Mouse (Mus musculus): ENCODE measurements around the gene Zfhx3.

The Zfhx3 gene

DNA sequence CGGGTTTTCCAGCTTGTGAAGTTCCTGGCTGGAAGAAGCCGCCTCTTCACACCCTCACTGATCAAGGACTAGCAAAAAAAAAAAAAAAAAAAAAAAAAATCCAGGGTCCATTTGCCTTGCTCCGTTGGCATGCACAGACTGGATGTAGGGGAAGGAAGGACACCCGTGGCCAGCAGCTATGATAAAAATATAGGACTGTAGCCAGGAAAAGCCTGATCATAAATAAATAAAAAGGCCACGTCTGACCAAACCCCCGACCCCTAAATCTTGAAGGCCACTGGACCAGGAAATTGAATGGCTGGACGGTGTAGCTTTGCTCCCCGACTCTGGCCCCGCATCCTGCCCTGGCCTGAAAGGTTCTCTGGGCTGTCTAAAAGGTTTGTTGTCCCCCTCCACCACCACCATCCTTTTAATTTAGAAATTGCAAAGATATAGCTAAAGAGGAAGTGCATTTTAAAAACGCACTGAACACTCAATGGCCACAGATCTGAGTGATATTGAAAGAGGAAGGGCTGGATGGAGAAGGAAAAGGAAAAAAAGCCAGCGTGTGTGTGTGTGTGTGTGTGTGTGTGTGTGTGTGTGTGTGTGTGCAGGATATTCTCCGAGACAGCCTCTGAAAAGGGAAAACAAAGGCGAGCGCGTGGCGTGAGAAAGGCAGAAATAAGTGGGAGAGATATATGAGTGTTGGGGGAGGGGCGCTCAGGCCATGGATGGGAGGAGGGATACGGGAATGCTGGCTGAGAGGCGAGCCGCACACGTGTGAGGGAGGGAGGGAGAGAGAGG lies 749.2 kb downstream of the Zfhx3 start:
- peak; percentile 65 to 66 for DNase-seq

DNA sequence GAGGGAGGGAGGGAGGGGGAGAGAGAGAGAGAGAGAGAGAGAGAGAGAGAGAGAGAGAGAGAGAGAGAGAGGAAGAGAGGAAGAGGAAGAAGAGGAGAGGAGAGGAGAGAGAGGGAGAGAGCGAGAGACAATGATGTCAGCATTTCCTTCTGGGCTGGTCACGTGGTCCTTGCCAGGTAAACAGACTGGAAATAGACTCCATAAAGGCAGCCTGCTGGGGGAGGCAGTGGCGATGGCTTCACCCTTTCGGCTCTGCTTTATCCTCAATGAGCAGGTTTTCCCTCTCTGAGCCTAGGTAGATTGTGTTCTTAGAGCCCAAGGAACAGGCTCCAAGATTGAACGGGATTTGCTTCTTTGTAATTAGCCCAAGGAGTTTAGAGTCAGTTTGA lies 749.8 kb downstream of the Zfhx3 start:
- peak; percentile 41 to 57 for DNase-seq

DNA sequence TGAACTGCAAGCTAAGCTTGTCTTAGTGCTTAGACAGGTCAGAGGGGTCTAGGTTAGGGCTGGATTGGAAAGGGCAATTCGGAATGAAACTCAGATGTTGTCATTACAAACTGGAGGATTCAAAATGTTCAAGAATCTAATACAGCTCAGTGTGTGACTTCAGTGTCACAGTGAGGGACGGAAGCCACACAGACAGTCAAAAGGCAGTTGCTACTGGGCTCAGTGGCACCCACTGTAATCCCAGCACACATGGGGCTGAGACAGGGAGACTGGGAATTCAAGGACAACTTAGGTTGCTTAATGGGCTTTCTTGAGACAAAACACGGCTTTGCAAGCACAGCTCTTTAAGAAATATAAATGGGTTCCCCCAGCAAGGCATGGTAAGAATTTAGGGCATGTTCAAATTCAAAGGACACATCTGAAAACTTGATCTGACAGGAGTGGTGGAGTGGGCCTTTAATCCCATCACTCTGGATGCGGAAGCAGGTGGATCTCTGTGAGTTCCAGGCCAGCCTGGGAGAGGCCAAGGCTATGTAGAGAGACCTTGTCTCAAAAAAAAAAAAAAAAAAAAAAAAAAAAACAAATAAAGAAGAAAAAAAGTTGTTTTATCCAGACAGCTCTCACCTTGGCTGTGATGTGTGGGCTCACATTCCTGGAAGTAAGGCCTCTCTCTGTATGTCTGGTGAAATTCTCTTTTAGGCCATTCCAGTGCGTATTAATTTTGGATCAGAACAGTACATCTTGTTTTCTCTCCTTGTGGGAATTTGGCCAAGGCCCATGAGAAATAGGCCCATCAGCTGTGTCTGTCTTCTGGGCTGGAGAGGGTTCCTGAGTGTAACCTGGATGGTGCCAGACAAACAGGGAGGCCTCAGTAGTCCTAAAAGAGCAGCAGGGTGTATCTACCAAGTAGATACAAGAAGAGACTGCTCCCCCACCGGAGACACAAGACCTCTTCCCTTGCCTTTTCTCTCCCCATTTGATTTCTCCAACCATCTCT lies 750.5 kb downstream of the Zfhx3 start:
- no peak for DNase-seq

DNA sequence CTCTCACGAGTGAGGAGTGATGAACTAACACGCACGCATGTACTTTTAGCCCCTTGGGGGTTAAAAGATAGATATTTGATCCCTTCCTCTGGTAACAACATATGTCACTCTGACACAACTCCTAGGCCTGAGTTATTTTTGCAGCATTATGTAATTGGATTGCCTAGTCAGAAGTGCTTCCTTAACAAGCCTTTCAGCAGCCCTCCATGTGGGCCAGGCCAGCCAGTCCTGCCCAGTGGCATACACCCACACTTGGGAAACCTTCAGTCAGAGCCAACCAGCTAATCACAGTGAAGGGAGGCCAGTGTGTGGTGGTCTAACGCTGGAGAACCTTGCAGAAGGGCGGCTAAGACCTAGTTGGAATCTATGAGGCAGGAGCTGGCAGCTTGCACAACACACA lies 751.4 kb downstream of the Zfhx3 start:
- no peak for DNase-seq

DNA sequence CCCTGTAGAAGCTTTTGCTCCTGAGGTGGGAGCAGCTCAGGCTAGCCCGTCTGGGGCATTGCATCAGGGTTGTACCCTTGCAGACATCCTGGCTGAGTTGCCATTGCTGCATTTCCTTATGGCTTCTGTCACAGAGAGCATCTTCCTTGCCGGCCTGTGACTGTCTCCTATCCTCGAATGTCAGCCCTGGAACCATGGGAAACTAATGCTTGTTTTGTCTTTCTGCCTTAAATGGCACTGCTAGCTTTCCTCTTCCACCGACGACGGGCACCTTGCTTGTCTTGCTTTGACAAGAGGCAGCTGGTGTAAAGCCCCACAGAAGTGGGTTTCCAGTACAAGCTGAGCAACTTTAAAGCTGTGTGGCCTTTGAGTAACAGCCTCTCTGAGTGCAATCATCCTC lies 752.1 kb downstream of the Zfhx3 start:
- DNase-seq: no peak

DNA sequence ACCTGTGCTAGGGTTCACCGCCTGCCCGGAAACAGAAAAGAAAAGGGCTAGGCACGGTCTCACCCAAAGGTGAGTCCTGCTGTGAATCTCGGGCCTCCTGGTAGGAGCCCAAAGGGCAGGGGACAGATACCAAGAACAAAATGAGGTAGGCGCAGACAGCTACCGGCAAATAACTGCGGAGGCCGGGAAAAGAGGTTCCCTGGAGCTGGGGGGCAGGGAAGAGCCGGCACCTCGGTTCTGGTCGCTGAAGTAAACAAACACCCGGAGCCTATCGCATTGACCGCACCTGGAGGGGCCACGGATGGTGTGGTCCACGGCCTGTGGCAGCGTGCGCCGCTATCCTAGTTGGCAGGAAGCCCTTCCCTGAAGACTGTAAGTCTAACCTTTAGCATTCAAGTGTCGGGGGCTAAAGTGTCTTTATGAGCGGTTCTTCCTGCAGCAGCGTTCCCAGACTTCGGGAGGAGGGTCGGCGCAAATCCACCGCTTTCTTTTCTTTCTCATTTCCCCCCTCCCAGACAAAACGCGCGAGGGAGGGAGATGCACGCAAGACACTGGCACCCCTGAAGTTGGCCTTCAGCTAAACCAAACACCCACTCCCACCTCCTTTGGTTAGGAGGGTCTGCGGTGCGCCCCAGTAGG lies 752.9 kb downstream of the Zfhx3 start:
- DNase-seq: no peak

DNA sequence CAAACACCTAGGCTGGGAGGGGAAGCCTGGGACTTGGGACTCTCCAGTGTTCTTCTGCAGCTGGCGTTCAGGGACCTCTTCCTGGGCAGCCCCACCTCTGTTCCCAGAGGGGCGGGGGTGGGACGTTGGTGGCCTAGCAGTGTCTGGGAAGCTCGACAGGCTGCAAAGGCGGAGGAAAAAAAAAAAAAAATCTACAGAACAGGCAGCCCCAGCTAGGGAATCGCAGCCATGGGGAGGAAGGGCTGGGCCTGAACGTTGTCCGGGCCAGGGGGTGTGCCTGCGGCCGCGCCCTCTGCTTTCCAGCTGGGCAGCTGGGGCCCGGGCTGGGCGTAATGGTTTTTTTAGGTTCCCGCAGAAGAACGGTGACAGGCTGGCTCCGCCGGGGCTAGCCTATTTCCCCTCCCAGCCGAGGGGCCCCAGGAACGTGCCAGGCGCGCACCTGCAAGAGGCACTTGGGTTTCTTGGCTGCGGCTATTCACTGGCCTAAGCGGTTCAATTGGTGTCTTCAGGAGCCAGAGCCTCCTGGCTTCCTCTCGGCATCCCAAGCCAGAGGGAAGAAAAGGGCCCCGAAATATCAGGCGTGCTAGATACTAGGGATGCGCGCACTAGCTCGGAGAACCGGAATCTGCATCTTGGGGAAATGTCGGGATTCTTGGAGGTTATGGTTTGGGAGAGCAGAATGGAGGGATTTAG lies 753.6 kb downstream of the Zfhx3 start:
- peak; percentile 30 to 57 for DNase-seq

DNA sequence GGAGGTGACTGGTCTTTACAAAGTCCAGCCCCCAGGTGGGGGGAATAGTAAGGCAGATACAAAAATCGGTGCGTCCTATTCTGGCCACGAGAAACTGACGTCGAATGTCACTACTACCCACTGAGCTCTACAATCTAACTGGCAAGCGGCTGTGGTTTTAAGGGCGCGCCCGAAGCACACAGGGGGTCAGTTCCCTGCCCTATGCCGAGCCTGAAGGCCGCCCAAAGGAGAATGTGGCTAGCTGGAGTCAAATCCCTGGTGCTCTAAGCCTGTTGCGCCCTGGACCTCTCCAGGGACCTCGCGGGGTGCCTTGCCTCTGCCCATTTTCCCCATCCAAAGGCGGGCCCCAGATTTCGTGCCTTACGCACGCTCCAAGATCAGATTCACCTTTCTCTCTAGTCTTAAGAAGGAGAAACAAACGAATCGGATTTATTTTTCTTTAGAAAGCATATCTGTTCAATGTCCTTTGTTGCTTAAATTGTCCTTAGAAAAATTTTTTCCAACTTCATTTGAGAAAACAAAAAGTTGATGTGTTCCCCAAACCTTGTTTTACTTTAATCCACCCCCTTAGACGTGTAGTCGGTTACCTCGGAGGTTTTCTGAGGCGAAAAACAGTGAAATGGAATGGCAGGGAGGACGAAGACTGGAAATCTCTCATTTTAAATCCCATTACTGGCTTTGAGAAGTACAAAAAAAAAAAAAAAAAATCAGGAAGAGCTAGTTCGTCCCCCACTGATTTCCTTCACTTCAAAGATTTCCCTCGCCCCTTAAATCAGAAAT lies 754.4 kb downstream of the Zfhx3 start:
- no peak for DNase-seq

DNA sequence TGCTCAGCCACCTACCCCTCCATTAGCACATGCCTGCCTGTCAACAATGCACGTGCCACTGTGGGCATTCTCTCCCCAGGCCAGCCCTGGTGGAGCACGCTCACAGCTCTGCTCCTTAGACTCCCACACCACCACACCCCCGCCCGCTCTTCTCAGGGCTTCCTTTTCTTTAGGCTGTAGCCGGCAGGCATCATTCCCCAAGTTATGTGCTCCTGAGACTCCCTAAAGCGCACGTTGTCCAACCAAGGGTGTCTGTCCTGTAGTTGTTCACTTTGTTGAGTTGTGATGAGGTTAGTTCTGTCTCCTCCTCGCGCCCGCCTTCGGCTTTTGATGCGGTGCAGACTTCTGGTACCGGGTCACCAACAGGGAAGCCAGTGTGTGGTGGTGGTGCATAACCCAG lies 755.1 kb downstream of the Zfhx3 start:
- no peak for DNase-seq

DNA sequence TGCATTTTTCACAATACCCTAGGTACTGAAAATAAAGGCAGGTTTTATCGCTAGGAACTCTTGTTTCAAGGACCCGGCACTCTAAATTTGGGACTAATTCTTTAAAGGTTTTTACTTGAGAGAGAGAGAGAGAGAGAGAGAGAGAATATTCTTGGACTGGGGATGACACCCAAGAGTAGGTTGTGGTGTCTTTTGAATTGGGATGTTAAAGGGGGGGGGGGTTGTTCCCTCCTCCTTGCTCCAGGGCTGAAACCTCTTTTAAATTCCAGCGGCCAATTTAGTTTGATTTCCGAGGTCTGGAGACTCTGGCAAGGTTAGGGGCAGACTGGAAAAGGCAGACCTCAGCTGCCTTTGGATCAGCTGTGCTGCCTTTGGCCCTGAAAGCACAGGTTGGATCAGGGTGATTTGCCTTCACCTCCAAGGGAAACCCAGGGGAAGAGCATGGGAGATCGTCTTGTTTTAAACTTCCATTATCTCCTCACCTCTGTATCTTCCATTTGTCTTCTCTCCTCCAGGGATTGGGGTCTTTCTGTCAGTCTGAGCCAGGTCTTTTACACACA lies 755.7 kb downstream of the Zfhx3 start:
- DNase-seq: no peak

DNA sequence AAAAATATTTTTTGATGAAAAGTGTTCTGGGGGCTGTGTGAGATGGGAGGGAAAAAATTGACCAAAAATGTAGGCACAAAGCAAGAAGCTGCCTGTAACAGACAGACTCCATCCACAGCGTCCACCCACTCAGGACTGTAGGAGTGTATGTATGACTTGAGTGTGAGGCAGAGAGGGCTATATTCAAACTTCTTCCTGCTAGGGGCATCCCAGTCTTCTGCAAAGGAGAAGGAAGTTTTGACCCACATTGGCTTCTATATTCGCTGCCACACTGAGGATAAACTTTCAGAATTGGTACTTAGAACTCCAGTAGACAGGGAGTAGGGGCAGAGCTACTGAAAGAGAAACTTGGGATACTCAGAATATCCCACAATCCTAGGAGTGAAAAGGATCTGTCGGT lies 756.6 kb downstream of the Zfhx3 start:
- DNase-seq: no peak

DNA sequence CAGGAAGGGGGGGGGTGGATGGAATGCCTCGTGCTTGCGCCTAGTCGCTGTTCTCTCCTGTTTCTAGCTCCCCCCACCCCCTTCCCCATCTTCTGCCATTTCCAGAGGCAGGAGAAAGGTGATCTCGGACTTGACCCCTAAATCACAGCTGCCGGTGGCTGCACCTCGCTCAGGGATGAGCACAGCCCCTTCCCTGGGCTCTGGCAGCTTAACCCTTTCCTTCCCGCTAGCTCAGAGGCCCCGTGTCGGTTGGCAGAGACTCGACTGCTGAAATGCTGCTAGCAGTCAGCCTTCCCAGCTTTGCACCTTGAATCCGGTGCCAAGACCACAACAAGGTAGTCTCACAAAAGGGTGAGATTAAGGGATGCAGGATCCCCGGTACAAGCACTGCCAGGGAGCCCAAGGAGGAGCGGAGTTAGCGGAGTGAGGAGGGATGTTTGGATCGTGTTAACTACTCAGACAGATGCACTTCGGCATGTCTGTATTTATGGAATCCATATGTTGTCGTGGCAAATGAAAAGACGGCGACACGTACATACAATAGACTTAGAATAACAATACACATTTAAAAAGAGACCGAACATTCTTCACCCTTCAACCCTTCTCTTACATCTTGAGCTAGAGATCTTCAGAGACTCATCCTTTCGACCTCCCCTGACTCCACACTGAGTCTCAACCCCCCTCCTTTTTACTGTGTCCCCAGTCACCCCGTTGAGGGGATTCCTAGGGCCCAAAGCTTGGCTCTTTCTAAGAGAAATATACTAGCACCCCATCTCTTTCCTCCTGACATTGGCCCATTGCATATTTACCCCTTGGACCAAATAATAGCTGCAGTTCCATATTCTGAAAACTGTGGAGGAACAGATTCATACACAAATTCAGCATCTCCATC lies 757.3 kb downstream of the Zfhx3 start:
- DNase-seq: no peak

DNA sequence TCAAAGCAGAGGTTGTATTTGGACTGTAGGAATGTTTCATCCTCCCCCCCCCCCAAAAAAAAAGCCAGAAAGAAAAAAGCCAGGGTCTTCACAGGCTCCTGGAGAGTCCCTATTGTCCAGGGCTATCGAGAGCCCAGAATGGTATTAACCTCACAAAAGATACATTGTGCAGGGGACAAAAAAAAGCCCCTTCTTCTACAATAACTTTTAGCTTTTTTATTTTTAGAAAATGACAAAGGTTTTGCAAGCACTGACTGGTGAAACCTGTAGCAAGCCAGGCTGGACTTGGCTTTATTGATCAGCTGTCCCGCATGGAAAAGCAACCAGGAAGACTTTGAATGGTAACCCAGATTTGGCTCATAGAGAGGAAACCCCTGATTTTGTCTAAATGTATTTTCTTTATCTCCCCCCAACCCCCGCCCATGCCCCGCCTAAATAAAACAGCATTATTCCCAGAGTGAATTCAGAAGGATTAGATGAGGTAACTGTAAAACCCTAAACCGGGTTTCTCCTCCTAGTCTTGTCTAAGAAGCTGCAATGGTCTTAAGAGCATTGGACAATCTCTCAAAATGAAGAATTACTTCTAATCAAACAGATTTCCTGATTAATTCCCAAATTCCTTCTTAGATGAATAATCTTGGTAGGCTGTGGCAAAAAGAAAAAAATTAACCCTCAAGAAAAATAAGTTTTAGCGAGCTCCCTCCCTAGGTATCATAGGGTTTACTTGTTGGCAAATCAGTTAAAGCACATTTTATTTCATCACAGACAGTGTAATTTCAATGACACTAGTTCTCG lies 759.1 kb downstream of the Zfhx3 start:
- no peak for DNase-seq

DNA sequence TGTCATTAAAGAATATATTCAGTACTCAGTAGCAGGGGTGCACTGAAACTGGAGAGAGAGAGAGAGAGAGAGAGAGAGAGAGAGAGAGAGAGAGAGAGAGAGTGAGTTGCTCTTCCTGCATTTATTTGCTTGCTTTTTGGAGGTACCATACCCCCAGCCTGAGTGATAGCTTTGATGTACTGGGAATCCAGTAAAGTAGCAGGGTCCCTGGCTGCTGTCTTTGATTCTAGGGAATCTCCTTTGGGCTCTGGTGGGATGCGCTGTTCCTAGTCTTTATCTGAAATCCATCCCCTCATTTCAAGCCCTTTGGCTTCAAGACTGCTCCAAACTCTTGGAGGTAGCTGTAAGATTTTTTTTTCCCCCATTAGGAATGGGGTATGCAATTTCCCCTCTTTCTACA lies 759.8 kb downstream of the Zfhx3 start:
- no peak for DNase-seq

DNA sequence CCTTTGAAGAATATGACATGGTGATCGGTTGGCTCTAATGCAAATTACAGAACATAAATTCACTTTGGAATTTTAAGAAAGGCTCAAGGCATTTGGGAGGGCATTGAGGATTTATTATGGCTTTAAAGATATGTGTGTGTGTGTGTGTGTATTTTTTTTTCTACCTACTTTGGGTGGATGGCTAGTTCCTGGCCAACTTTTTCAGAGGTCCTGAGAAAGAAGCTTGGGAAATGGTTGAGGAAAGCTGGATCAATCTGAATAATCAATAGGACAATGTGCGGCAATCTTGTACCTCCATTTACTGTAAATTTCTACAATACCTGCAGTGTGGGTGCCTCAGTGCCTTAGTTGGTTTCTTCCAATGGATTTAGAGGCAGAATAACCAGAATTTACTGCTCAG lies 763.3 kb downstream of the Zfhx3 start:
- no peak for DNase-seq

DNA sequence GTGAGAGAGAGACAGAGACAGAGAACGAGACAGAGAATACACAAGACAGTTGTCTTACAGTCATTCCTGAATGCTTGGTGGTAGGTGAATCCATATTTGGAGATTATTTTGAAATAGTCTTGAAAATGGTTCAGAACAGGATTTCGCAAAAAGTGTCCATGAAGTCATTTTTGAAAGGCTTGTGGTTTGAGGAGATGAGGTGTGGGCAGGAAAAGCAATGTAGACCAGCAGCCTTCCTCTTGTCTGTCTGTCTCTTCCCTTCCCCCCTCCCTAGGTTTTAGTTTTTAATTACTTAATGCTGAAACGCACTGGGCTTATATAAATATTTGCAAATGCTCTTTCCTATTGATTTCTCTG lies 764.0 kb downstream of the Zfhx3 start:
- DNase-seq: no peak

DNA sequence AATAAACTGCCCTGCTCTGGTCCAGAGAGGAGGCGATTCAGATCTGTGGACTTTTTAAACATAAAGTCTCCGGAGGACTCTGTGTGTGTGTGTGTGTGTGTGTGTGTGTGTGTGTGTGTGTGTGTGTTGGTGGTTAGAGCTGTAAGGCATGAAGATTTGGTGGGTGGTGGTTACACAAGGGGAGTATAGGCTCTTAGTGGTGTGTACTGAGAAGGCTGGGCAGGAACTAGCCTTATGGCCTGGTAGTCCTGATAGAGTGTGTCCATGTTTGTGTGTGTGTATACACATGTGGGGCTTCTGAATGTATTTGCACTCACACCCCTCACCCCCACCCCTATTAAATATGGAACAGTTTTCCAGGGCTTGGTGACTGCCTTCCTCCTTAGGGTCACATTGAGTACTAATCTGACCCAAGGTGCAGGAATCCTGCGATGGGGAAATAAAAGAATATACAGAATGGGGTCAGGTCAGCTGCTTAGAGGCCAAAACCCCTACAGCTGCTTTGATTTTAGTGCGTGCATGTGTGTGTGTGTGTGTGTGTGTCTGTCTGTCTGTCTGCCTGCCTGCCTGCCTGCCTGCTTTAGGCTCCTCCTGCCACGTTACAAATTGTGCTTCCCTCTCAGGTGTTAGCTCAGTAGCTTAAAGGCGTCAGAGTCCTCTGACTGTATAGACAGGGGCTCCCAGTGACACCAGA lies 764.6 kb downstream of the Zfhx3 start:
- peak in 1 of 2 experiments; percentile 23 for DNase-seq

DNA sequence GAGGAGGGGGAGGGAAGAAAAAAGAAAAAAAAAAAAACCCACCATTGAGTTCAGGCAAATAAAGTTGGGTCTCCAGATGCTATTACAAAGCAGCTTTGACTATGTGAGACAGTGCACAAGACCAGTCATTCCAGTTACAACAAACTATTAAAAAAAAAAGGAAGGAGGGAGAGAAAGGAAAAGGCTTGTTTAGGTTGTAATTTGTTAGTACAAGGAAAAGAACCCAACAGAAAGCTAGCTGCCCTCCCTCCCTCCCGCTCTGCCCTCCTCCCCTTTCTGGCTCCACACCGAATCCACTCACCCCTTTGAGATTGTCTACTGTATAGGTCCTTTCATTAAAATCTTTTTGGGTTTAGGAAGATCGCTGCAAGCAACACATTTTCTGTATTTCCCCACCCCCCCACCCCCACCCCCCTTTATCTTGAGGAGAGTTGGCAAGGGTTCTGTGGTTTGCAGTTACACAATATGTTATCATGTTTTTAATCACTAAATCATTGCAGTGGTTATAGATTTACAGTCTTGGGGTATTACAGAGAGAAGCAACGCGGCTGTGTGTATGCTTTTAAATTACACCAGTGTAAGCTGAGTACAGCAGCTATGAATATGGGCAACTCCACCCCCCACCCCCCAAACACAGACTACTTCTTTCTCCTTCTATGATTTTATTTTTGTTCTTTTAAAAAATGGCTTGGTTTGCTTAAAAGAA lies 765.3 kb downstream of the Zfhx3 start:
- DNase-seq: peak in 1 of 2 experiments; percentile 21

All from kidney, postnatal 25 days (tissue).